Mouse (Mus musculus) heart, embryonic 14.5 days (tissue): Measurements from ENCODE around the gene Prkca. TPM values are rescaled to one million over a fixed set of nuclear protein-coding genes. Genes with fewer than 3 reads are reported as not detected.

ENCODE experiments used
- ATAC-seq: fragments of 200-750 bp; cut with Nextera tagmentation; 2 replicates; pipeline ENCODE4 v1.8.0; 2017; ENCODE audit warnings: low read depth, moderate TSS enrichment; ENCODE audit not compliant: insufficient number of reproducible peaks, insufficient read depth, low FRiP score
- H3K27ac ChIP-seq, 2 experiments: fragments of 200-500 bp in 1 of 2; fragments of 300-500 bp in 1 of 2; sonication (generic) in 1 of 2; replicated peaks in 1 of 2; 2 replicates each; pipeline ENCODE4 v1.5.1; 2012 to 2014; ENCODE audit warnings: low read depth in 2 of 2, low read length in 2 of 2, control low read depth in 1 of 2, mild to moderate bottlenecking in 1 of 2, mixed read lengths in 1 of 2; ENCODE audit not compliant: control insufficient read depth in 1 of 2, insufficient read depth in 1 of 2
- H3K27me3 ChIP-seq: fragments of 300-500 bp; sonication (generic); 2 replicates; pipeline ENCODE4 v1.6.1; 2014; ENCODE audit warnings: mild to moderate bottlenecking, low read length, control low read depth; ENCODE audit not compliant: control insufficient read depth, insufficient read depth
- H3K36me3 ChIP-seq: fragments of 300-500 bp; sonication (generic); 2 replicates; pipeline ENCODE4 v1.6.1; 2014; ENCODE audit warnings: mild to moderate bottlenecking, control low read depth, low read length, mixed read lengths; ENCODE audit not compliant: control insufficient read depth, insufficient read depth
- H3K4me1 ChIP-seq, 2 experiments: fragments of 200-500 bp in 1 of 2; fragments of 300-500 bp in 1 of 2; sonication (generic) in 1 of 2; 2 replicates each; pipeline ENCODE4 v1.6.1; 2012 to 2014; ENCODE audit warnings: low read length in 2 of 2, control low read depth in 1 of 2, mixed read lengths in 1 of 2; ENCODE audit not compliant: control insufficient read depth in 2 of 2, insufficient read depth in 2 of 2
- H3K4me2 ChIP-seq: fragments of 300-500 bp; sonication (generic); 2 replicates; pipeline ENCODE4 v1.6.1; 2014; ENCODE audit warnings: mild to moderate bottlenecking, low read length
- H3K4me3 ChIP-seq, 2 experiments: fragments of 200-500 bp in 1 of 2; fragments of 300-500 bp in 1 of 2; sonication (generic) in 1 of 2; 2 replicates each; pipeline ENCODE4 v1.5.1; 2012 to 2014; ENCODE audit warnings: low read length in 2 of 2, mild to moderate bottlenecking in 2 of 2, control low read depth in 1 of 2, low read depth in 1 of 2, moderate library complexity in 1 of 2; ENCODE audit not compliant: control insufficient read depth in 1 of 2, insufficient read depth in 1 of 2
- H3K9ac ChIP-seq: fragments of 300-500 bp; sonication (generic); 2 replicates; pipeline ENCODE4 v1.6.1; 2014; ENCODE audit warnings: mild to moderate bottlenecking, low read length
- H3K9me3 ChIP-seq: fragments of 300-500 bp; sonication (generic); 2 replicates; pipeline ENCODE4 v1.6.1; 2016; ENCODE audit warnings: low read length, control low read depth; ENCODE audit not compliant: control insufficient read depth
- WGBS: fragments of 180-500 bp; shearing (Covaris S2); extraction: QIAGEN DNeasy Blood & Tissue Kit; methylation state at CpG from one replicate; pipeline ENCODE4 v1.1.7; 2014; 5-methylcytosine and 5-hydroxymethylcytosine counted together
- polyA plus RNA-seq: library from polyadenylated mRNA; unstranded; fragments of >200 nt; fragmentation: Nextera tagmentation; extraction: Ambion mirVana; gene quantifications from 2 replicates; pipeline ENCODE4 v1.2.1, GENCODE M21; 2014

The Prkca gene
- polyA plus RNA-seq, 1 experiment from 2014 or later: 21.4 TPM

DNA sequence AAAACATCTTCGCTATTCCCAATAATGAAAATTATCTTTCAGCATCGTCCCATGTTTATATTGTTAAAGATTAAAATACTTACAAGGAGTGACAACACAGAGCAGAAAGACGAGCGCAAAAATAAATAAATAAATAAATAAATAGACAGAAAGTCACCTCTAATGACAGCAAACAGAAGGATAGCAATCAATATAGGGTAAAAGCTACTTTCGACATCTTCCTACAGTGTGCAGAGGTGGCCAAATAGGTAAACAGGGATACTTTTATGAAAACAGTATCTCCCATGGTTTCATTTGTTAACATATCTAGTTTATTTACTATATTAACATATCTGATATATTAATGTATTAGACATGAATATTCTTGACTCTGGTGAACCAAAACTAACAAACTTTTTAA, 35.5 kb downstream of the Prkca start:
- Histone ChIP-seq H3K9ac (no peak overlapping the region), H3K4me1 (peaks cover 9 to 16% of the 10 kb centered on the region in 2 experiments), H3K4me3 (no peak overlapping the region), H3K9me3 (no peaks in the 10 kb centered on the region), H3K4me2 (no peak overlapping the region), H3K27me3 (no peaks in the 10 kb centered on the region), H3K27ac (no peak overlapping the region), H3K36me3 (no peaks in the 10 kb centered on the region)
- 93% methylated on average over 5 of the region's 5 CpGs for WGBS
- ATAC-seq: no peak

DNA sequence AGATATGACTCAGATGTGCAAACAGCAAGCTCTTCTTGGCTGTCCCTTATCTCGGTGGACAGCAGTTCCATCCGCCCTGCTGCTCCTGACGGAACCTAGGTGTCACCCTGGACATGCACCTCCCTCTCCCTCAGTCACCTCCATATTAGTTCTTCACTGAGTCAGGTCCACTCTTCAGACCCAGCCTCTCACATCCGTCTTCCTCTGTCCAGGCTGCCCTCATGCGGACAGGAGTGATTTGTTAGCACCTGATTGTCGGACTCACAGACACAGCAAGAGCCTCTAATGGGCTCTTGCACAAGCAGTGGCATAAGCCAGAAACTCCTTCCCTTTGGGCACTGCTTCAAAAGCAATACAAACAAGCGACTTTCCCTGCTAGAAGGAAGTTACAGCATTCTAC, 36.5 kb downstream of the Prkca start:
- ATAC-seq: no peak
- WGBS: 44% methylated on average over 7 of the region's 7 CpGs
- no peak overlapping the region for H3K4me3 ChIP-seq
- no peak overlapping the region for H3K27ac ChIP-seq
- H3K4me1 ChIP-seq: peaks cover 6 to 13% of the 10 kb centered on the region in 2 experiments
- no peaks in the 10 kb centered on the region for H3K27me3 ChIP-seq
- H3K4me2 ChIP-seq: no peak overlapping the region
- no peaks in the 10 kb centered on the region for H3K36me3 ChIP-seq
- no peaks in the 10 kb centered on the region for H3K9me3 ChIP-seq
- H3K9ac ChIP-seq: no peak overlapping the region

DNA sequence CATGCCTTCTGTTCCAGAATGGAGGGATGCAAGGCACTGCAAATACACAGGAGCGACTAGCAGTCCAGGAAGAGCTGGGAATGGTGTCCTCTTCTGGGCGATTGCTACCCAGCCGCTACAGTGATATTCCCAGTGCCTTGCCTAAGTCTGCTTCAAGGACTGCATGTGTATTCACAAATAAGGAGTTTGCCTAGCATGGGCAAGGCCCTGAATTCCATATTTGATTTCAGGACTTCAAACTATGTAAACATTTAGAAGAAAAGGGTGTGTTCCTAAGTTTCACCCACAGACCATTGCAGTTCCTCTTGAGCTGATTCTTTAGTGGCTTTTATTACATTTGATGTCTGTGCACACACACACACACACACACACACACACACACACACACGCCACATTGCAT, 39.9 kb downstream of the Prkca start:
- 93% methylated on average over 4 of the region's 4 CpGs for WGBS
- Histone ChIP-seq H3K27me3 (no peaks in the 10 kb centered on the region), H3K4me2 (no peak overlapping the region), H3K36me3 (no peaks in the 10 kb centered on the region), H3K27ac (no peak overlapping the region), H3K4me1 (peaks cover 12 to 17% of the 10 kb centered on the region in 2 experiments), H3K9ac (no peak overlapping the region), H3K4me3 (no peak overlapping the region), H3K9me3 (no peaks in the 10 kb centered on the region)
- no peak for ATAC-seq

DNA sequence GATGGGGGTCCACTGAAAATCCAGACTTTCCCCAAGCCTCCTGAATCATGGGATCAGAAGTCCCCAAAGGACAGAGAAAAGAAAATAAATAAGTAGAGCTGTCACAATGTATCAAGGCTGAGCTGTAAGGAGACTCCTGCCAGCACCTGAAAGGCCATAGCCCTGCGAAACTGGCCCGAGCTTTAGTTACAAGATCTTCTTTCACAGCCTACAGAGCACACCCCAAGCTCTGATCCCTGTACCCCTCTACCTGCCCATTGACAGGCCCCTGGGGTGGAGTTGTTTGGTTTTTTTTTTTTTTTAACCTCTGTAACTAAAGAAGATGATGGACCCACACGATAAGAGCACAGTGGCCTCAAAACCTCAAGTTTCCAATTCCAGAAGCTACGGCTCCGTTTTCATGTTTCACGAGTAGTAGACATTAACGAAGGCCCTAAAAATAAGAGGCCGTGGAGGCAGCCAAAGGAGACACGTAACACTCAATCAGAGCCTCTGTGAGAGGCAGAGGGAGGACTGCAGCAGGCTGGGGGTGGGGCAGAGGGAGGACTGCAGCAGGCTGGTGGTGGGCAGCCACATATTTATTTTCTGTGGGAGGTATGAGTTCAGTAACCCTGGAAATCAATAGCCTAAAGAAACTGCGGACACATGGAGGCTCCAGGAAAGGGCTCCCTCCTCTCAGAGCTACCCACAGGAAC, 41.8 kb downstream of the Prkca start:
- Histone ChIP-seq H3K4me2 (no peak overlapping the region), H3K9ac (no peak overlapping the region), H3K4me3 (no peak overlapping the region), H3K27ac (no peak overlapping the region), H3K27me3 (no peaks in the 10 kb centered on the region), H3K4me1 (peaks cover 6 to 9% of the 10 kb centered on the region in 2 experiments; a peak in 3 of 4 replicates), H3K9me3 (no peaks in the 10 kb centered on the region), H3K36me3 (no peaks in the 10 kb centered on the region)
- WGBS: 87% methylated on average over 10 of the region's 10 CpGs
- ATAC-seq: no peak

DNA sequence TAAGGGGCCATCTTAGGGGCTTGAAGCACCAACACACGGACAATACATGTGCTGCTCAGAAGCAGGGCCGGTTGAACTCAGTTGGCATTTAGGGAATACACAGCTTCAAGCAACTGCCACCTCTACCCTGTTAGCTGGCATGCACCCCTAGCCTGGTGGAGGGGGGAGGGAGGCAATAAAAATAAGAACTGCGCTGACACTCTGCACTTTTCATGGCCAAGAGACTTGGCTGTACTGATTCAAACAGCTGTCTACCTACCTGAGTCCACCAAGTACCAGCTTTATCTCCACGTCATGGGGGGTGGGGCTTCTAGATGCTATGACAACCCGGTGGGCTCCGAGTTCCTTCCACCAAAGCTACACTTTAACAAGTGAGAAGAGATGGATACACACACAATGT, 42.7 kb downstream of the Prkca start:
- Histone ChIP-seq H3K4me1 (peaks cover 6 to 9% of the 10 kb centered on the region in 2 experiments; a peak in 2 of 4 replicates), H3K9me3 (no peaks in the 10 kb centered on the region), H3K27me3 (no peaks in the 10 kb centered on the region), H3K4me2 (no peak overlapping the region), H3K4me3 (no peak overlapping the region), H3K27ac (no peak overlapping the region), H3K36me3 (no peaks in the 10 kb centered on the region), H3K9ac (no peak overlapping the region)
- 76% methylated on average over 6 of the region's 6 CpGs for WGBS
- ATAC-seq: no peak

GRCm38 (mm10) chr11:108300443-108300842, 43.3 kb downstream of the Prkca start:
- Histone ChIP-seq H3K9me3 (no peaks in the 10 kb centered on the region), H3K36me3 (no peaks in the 10 kb centered on the region), H3K9ac (no peak overlapping the region), H3K27ac (no peak overlapping the region), H3K4me2 (no peak overlapping the region), H3K27me3 (no peaks in the 10 kb centered on the region), H3K4me1 (peaks cover 6 to 9% of the 10 kb centered on the region in 2 experiments; a peak in 2 of 4 replicates), H3K4me3 (no peak overlapping the region)
- 95% methylated on average over 1 of the region's 1 CpGs for WGBS
- ATAC-seq: no peak

DNA sequence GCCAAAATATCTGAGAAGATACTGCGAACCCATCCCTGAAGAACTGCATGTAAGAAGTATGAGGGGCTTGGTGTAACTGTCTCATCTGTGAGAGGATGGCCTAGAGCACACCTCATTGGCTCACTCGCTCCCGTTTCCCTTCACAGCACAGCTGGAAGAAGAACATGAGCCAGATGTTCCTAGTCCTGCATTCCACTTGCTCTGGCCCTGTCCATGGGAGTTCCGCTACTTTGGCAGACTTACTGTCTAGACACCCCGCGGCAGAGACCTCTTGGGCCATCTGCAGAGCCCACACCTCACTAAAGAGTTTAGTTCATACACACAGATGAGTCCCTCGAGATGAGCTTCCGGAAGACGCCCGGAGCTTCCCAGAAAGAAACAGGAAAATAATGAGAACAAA, 43.8 kb downstream of the Prkca start:
- H3K27me3 ChIP-seq: no peaks in the 10 kb centered on the region
- no peak for ATAC-seq
- H3K9ac ChIP-seq: no peak overlapping the region
- WGBS: 89% methylated on average over 10 of the region's 10 CpGs
- H3K9me3 ChIP-seq: no peaks in the 10 kb centered on the region
- peaks cover 6 to 9% of the 10 kb centered on the region in 2 experiments; a peak in 2 of 4 replicates for H3K4me1 ChIP-seq
- no peak overlapping the region for H3K4me2 ChIP-seq
- no peaks in the 10 kb centered on the region for H3K36me3 ChIP-seq
- H3K4me3 ChIP-seq: no peak overlapping the region
- no peak overlapping the region for H3K27ac ChIP-seq

DNA sequence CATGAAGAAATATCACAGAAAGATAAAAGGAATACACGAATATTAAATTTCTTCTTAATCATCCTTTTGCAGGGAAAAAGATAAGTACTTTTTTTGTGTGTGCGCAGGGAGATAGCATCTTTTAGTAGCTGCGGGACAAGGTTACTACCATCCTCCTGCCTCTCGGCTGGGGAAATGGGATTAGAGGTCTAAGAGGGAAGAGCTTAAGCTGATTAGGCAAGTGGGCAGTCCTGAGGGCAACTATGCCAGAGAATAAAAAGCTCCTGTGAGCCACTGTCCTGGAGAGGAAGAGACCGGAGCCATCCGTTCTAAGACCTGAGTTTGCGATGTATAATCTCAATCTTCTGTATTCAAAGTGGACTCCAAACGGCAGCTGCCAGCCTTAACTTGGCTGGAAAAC, 45.8 kb downstream of the Prkca start:
- no peaks in the 10 kb centered on the region for H3K9me3 ChIP-seq
- no peak for ATAC-seq
- no peaks in the 10 kb centered on the region for H3K36me3 ChIP-seq
- WGBS: 59% methylated on average over 8 of the region's 8 CpGs
- no peak overlapping the region for H3K9ac ChIP-seq
- no peak overlapping the region for H3K4me2 ChIP-seq
- no peaks in the 10 kb centered on the region for H3K27me3 ChIP-seq
- H3K27ac ChIP-seq: no peak overlapping the region
- no peak overlapping the region for H3K4me3 ChIP-seq
- H3K4me1 ChIP-seq: peaks cover 6 to 9% of the 10 kb centered on the region in 2 experiments; a peak in 2 of 4 replicates
